Mouse (Mus musculus) hindbrain, embryonic 11.5 days (tissue): ENCODE data around the gene Cmtm7. TPM values are rescaled to one million over a fixed set of nuclear protein-coding genes. Genes with fewer than 3 reads are reported as not detected.

Source experiments
- ATAC-seq: fragments of 200-750 bp; cut with Nextera tagmentation; 2 replicates; pipeline ENCODE4 v1.8.0; 2017; ENCODE audit warnings: mild to moderate bottlenecking, moderate TSS enrichment, moderate library complexity; ENCODE audit not compliant: low FRiP score
- DNase-seq: peaks from one replicate; pipeline ENCODE4 v3.0.0-alpha.2; 2015; ENCODE audit warnings: low spot score
- H3K27ac ChIP-seq: fragments of 300-500 bp; sonication (generic); 2 replicates; pipeline ENCODE4 v1.5.1; 2014; ENCODE audit warnings: mild to moderate bottlenecking, low read depth, low read length
- H3K27me3 ChIP-seq: fragments of 300-500 bp; sonication (generic); 2 replicates; pipeline ENCODE4 v1.6.1; 2014; ENCODE audit warnings: mild to moderate bottlenecking, low read length, moderate library complexity, mixed read lengths; ENCODE audit not compliant: control insufficient read depth, insufficient read depth
- H3K36me3 ChIP-seq: fragments of 300-500 bp; sonication (generic); 2 replicates; pipeline ENCODE4 v1.6.1; 2014; ENCODE audit warnings: mild to moderate bottlenecking, low read length, moderate library complexity, mixed read lengths; ENCODE audit not compliant: control insufficient read depth, insufficient read depth
- H3K4me1 ChIP-seq: fragments of 300-500 bp; sonication (generic); replicated peaks from 2 replicates; pipeline ENCODE4 v1.6.1; 2014; ENCODE audit warnings: low read length, mixed read lengths; ENCODE audit not compliant: control insufficient read depth, insufficient read depth
- H3K4me2 ChIP-seq: fragments of 300-500 bp; sonication (generic); replicated peaks from 2 replicates; pipeline ENCODE4 v1.6.1; 2014; ENCODE audit warnings: mild to moderate bottlenecking, low read depth, low read length
- H3K4me3 ChIP-seq: fragments of 300-500 bp; sonication (generic); 2 replicates; pipeline ENCODE4 v1.5.1; 2014; ENCODE audit warnings: low read depth, low read length
- H3K9ac ChIP-seq: fragments of 300-500 bp; sonication (generic); 2 replicates; pipeline ENCODE4 v1.6.1; 2014; ENCODE audit warnings: low read depth, low read length
- H3K9me3 ChIP-seq: fragments of 300-500 bp; sonication (generic); 2 replicates; pipeline ENCODE4 v1.6.1; 2016; ENCODE audit warnings: low read length; ENCODE audit not compliant: control insufficient read depth
- WGBS: fragments of 180-500 bp; shearing (Covaris S2); extraction: QIAGEN DNeasy Blood & Tissue Kit; methylation state at CpG from one replicate; pipeline ENCODE4 v1.1.7; 2014; 5-methylcytosine and 5-hydroxymethylcytosine counted together
- polyA plus RNA-seq: library from polyadenylated mRNA; unstranded; fragments of >200 nt; fragmentation: Nextera tagmentation; extraction: Ambion mirVana; gene quantifications from 2 replicates; pipeline ENCODE4 v1.2.1, GENCODE M21; 2014

Gene Cmtm7
- polyA plus RNA-seq, 1 experiment from 2014 or later, result 77.8 TPM

GRCm38 (mm10) chr9:114789557-114789956 is 7.9 kb upstream of the Cmtm7 start:
- H3K4me2 ChIP-seq, result no peak overlapping the region
- ATAC-seq (no peak), DNase-seq (no peak)
- 83% methylated on average over 7 of the region's 7 CpGs for WGBS
- H3K4me1 ChIP-seq, result peaks cover 3% of the 10 kb centered on the region; the same call in 1 of the 2 replicates
- no peak overlapping the region for H3K4me3 ChIP-seq
- H3K27me3 ChIP-seq, result no peaks in the 10 kb centered on the region
- H3K9me3 ChIP-seq, result no peaks in the 10 kb centered on the region
- H3K36me3 ChIP-seq, result no peaks in the 10 kb centered on the region
- H3K27ac ChIP-seq, result no peak overlapping the region
- no peak overlapping the region for H3K9ac ChIP-seq

- ATAC-seq, result no peak
- peaks cover 3% of the 10 kb centered on the region; the same call in 1 of the 2 replicates for H3K4me1 ChIP-seq
- H3K4me3 ChIP-seq, result no peak overlapping the region
- H3K9ac ChIP-seq, result no peak overlapping the region
- H3K27ac ChIP-seq, result no peak overlapping the region
- 85% methylated on average over 8 of the region's 8 CpGs for WGBS
- no peak overlapping the region for H3K4me2 ChIP-seq
- no peaks in the 10 kb centered on the region for H3K27me3 ChIP-seq
- no peak for DNase-seq
- no peaks in the 10 kb centered on the region for H3K36me3 ChIP-seq
- H3K9me3 ChIP-seq, result no peaks in the 10 kb centered on the region
These were observed 7.0 kb upstream of the Cmtm7 start for GRCm38 (mm10) chr9:114788697-114789096.

DNA sequence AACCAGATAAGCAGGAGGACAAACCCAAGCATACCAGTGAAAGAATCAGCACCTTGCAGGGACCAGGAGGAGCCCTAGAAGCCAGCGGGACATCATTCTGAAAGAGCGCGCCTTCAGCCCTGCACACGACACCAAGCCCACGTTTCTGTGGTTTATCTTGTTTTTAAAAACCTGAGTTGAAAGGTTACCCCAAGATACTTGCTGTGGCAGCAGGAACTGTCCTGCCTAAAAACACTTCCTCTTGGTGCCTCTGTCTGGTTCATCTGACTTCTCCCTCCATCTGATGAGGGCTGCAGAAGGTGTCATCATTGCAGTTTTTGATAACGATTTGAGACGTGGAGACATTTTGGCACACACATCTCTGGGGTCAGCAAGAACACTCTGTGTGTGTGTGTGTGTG is 6.1 kb upstream of the Cmtm7 start:
- no peaks in the 10 kb centered on the region for H3K27me3 ChIP-seq
- H3K9ac ChIP-seq, result no peak overlapping the region
- H3K4me2 ChIP-seq, result no peak overlapping the region
- H3K4me3 ChIP-seq, result no peak overlapping the region
- DNase-seq, result no peak
- no peak overlapping the region for H3K27ac ChIP-seq
- H3K4me1 ChIP-seq, result peaks cover 3% of the 10 kb centered on the region; the same call in 1 of the 2 replicates
- no peaks in the 10 kb centered on the region for H3K36me3 ChIP-seq
- WGBS, result 91% methylated on average over 7 of the region's 7 CpGs
- no peak for ATAC-seq
- no peaks in the 10 kb centered on the region for H3K9me3 ChIP-seq

- Histone ChIP-seq H3K4me2 (no peak overlapping the region), H3K4me3 (no peak overlapping the region), H3K27me3 (no peaks in the 10 kb centered on the region), H3K9ac (no peak overlapping the region), H3K27ac (no peak overlapping the region), H3K4me1 (peaks cover 3% of the 10 kb centered on the region; the same call in 1 of the 2 replicates), H3K36me3 (no peaks in the 10 kb centered on the region), H3K9me3 (no peaks in the 10 kb centered on the region)
- ATAC-seq, result no peak
- 93% methylated on average over 5 of the region's 5 CpGs for WGBS
- no peak for DNase-seq
These were observed 5.5 kb upstream of the Cmtm7 start for GRCm38 (mm10) chr9:114787134-114787533.

- peaks cover 4% of the 10 kb centered on the region; the same call in 1 of the 2 replicates for H3K4me1 ChIP-seq
- WGBS, result 11% methylated on average over 16 of the region's 16 CpGs
These were observed 3.9 kb upstream of the Cmtm7 start for GRCm38 (mm10) chr9:114785432-114786125.

DNA sequence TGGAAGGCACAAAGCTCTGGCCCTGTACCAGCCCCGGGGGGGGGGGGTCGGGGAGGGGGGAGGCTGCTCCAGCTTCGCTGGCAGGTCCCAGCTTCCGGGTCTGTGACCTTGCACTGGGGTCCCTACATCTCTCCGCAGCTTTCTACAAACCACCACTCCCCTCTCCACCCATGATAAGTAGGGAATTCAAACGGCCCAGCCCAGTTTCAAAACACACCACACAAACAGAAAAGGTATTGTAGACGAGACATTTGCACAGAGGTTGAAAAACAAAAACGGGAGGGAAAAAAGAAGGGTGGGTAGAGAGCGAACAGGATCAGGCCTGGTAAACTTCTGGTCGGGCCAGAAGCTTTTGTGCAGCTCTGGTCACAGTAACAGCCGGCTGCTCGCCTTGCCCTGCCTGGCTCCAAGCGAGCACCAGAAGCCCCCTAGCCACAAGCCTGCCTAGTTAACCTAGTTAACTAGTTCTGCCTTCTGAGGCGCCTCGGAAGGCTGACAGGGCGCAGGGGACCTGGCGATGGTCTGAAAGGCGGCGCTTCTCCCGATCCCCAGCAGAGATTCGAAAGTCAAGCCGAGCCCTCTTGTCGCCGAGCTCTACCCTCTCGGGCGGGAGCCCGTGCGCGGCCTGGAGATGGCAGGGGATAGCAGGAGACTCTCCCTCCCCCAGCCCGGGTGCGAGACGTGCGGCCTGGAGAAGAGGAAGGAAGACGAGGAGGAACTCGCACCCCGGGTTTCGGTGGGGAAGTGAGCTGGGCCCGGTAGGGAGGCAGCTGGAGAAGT is 720 bp downstream of the Cmtm7 start:
- peak; percentile 72 for DNase-seq
- H3K4me2 ChIP-seq, result peak overlapping the region; percentile 96
- no peaks in the 10 kb centered on the region for H3K27me3 ChIP-seq
- peak; percentile 57 for ATAC-seq
- peak overlapping the region; percentile 69 for H3K9ac ChIP-seq
- under 1% methylated on average over 32 of the region's 38 CpGs for WGBS
- H3K36me3 ChIP-seq, result no peaks in the 10 kb centered on the region
- peak overlapping the region; percentile 47 for H3K4me3 ChIP-seq
- no peaks in the 10 kb centered on the region for H3K9me3 ChIP-seq
- peaks cover 5% of the 10 kb centered on the region; the same call in 1 of the 2 replicates for H3K4me1 ChIP-seq
- H3K27ac ChIP-seq, result peak overlapping the region; percentile 65; the same call in 1 of the 2 replicates

More at GRCm38 (mm10) chr9:114785432-114786125, 3.9 kb upstream of the Cmtm7 start:
- DNase-seq, result peak; percentile 66
- H3K4me2 ChIP-seq, result no peak overlapping the region
- no peak overlapping the region; the same call in 1 of the 2 replicates for H3K27ac ChIP-seq
- no peak for ATAC-seq
- H3K4me3 ChIP-seq, result no peak overlapping the region
- no peaks in the 10 kb centered on the region for H3K9me3 ChIP-seq
- no peaks in the 10 kb centered on the region for H3K36me3 ChIP-seq
- peak overlapping the region; percentile 31; the same call in 1 of the 2 replicates for H3K9ac ChIP-seq
- no peaks in the 10 kb centered on the region for H3K27me3 ChIP-seq

DNA sequence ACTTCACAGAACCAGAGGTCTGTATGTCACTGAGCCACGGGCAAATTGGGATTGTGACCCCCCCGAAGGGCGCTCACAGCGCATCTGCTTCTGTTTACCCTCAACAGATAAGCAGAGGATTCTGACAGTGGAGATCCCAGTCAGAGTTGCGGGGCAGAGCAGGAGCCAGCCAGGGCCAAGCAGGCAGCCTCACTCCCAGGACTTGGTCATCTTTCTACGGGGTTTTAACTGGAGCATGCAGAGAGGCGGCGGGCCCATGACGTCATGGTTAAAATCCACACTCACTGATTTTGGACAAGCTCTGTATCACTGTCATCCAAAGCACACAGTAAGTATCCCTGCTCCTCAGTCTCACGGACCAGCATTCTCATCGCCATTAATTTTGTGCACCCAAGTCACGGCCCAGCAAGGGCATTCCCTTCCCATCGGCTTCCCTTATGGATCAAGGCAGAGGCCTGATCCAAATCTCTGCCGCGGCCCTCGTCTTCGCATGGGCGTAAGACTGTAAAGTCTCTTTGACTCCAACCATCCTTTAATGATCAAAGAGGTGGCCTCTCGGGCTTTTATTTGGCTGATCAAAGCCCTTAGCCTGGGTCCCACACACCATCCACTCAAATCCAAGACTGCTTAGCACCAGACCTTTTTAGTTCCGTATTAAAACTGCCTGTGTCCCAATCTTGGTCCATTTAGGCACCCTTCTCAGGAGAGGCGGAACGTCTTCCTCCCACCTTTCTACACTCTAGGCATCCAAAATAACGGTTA is 1.5 kb downstream of the Cmtm7 start:
- no peaks in the 10 kb centered on the region for H3K9me3 ChIP-seq
- peak overlapping the region; percentile 69 for H3K9ac ChIP-seq
- H3K4me3 ChIP-seq, result peak overlapping the region; percentile 47
- H3K36me3 ChIP-seq, result no peaks in the 10 kb centered on the region
- DNase-seq (peak; percentile 48), ATAC-seq (no peak)
- H3K4me2 ChIP-seq, result peak overlapping the region; percentile 96
- H3K27ac ChIP-seq, result no peak overlapping the region
- 0 out of 2 replicates have a peak, but pooled peaks cover 2% of the 10 kb centered on the region for H3K4me1 ChIP-seq
- no peaks in the 10 kb centered on the region for H3K27me3 ChIP-seq
- WGBS, result 32% methylated on average over 23 of the region's 23 CpGs

- DNase-seq (no peak), ATAC-seq (no peak)
- no peak overlapping the region for H3K9ac ChIP-seq
- H3K27ac ChIP-seq, result no peak overlapping the region
- WGBS, result 89% methylated on average over 7 of the region's 7 CpGs
- H3K4me1 ChIP-seq, result 0 out of 2 replicates have a peak, but pooled peaks cover 2% of the 10 kb centered on the region
- H3K27me3 ChIP-seq, result no peaks in the 10 kb centered on the region
- no peak overlapping the region for H3K4me2 ChIP-seq
- H3K36me3 ChIP-seq, result no peaks in the 10 kb centered on the region
- no peaks in the 10 kb centered on the region for H3K9me3 ChIP-seq
- H3K4me3 ChIP-seq, result no peak overlapping the region
These were observed 2.8 kb downstream of the Cmtm7 start for GRCm38 (mm10) chr9:114778877-114779276.
